Mouse (Mus musculus) monocyte, adult 2 months (primary cell): ENCODE results near the gene Gucd1.
"Not testable (repeated sequence)": the region's sequence is repeated elsewhere in the genome, so short reads cannot be mapped to it uniquely, and the experiment has no call there.

Source experiments
- DNase-seq, 2 experiments: peaks; one replicate each; pipeline ENCODE4 v3.0.0; 2022; ENCODE audit warnings: low spot score in 2 of 2, low read depth in 1 of 2

Gucd1 gene

DNA sequence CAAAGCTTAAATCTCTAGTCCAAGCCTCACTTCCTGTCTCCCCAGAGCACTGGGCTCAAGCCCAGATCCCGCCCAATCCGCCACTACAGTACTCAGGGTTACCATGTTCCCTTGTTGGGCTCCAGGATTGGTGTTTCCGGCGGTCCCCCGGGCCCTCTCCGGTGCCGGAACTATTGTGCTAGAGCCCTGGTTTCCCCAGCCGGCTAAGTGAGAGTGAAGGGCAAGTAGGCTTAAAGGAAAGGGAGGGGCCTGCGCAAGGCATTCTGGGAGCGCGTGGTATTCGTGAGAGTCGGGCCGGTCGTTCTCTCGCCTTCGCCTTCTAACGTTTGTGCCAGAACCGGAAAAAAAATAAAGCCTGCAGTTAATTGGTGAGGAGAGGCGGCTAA, at the start of gene Gucd1:
Gene Gucd1, minus strand, starts transcription at position 215 of the 386 bp plus-strand sequence.
- peak; percentile 95 to 98 for DNase-seq

DNA sequence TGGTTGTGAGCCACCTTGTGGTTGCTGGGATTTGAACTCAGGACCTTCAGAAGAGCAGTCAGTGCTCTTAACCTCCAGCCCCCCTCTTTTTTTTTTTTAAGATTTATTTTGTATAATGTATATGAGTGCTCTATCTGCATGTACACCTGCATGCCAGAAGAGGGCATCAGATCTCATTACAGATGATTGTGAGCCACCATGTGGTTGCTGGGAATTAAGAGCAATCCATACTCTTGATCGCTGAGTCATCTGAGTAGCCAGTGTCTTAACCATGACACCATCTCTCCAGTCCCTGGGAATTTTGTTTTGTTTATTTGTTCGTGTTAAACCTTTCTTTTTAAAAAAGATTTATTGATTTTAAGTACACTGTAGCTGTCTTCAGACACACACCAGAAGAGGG, 49.0 kb upstream of the Gucd1 start:
- DNase-seq = not testable (repeated sequence)

DNA sequence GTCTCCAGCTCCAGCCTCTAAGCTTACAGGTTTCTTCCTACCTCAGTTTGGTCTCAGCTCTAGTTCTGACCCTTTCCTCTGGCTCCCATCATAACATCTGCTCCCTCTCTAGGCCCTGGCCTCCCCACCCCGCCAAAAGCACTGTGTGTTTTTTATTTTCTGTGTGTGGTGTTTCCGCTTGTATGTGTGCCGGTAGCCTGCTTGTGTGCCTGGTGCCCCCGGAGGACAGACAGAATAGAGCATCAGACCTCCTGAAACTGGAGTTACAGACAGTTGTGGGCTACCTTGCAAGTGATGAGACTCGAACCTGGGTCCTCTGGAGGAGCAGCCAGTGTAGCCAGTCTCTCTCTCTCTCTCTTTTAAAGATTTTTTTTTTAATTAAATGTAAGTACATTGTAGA, 48.5 kb upstream of the Gucd1 start:
- DNase-seq = no peak

DNA sequence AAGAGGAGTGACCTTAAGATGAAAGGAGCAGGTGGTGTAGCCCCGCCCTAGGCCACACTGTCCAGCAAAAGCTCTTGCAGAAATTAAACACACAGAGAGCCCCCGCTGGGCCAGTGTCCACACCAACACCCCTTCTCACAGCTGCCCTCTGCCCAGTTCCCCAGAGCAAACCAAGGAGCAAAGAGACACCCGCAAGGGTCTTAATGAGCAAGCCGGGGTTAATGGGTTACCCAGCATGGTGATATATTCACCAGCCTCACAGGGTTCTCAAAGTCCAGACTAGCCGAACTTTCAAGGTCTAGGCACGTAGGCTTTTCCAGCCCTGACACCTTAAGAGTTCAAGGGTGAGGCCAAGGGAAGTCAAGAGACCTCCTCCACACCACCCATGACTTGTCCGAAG, 48.1 kb upstream of the Gucd1 start:
- no peak for DNase-seq

DNA sequence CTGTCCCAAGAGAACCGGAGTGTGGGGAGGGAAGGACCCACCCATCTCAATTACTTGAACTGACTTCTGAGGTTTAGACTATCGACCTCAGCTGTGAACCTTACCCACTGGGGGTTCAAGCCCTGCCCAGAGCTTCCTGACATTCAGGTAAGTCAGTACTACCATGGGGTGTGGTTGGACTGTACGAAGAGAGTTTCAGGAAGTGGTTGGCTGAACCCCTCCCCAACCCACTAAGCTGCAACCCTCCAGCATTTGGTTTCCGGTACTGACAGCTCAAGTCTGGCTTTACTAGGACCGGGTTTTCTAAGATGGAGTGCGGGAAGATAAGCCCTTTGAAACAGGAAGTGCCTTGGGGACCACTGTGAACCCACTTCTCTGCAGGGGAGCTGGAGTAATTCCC, 47.7 kb upstream of the Gucd1 start:
- no peak for DNase-seq

DNA sequence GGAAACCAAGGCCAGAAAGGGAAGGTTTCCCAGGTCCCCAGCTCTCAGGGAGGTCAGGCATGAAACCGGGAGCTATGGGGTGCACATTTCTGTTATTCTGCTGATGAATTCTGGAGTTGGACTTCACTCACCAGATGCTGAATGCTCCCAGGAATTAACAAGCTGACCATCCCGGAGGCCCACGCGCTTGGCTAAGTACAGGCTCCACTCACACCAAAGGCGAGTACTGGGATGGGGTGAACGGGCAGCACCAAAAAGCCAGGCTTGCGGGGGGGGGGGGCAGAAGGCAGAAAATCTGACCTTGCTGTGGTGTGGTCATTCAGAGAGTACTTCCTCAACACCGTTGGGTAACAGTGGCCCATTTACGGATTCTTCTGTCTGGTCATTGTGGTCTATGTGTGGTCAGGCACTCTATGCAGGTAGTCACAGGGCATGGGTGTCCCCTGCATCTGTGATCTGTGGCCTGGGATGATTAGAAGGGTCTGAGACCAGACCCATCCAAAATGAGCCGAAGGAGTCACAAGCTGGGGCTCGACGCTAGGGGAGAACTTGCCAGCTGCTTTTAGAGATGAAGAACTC, 47.0 kb upstream of the Gucd1 start:
- no peak for DNase-seq

DNA sequence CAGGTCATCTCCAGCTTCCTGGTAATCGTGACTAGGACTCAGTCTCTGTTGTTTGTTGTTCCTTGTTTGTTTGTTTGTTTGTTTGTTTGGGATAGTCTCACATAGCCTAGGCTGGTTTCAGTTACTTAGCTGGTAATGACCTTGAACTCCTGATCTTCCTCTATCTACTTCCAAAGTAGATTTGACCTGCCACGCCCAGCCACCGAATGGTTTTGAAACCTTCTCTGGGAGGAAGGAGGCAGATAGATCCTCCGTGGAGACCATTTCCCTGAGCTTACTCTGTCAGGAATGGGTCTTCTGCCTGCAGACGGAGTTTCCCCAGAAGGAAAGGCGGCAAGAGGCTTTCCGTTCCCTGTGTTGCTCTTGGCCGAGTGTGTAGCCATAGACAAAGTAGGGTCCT, 44.8 kb upstream of the Gucd1 start:
- no peak for DNase-seq

DNA sequence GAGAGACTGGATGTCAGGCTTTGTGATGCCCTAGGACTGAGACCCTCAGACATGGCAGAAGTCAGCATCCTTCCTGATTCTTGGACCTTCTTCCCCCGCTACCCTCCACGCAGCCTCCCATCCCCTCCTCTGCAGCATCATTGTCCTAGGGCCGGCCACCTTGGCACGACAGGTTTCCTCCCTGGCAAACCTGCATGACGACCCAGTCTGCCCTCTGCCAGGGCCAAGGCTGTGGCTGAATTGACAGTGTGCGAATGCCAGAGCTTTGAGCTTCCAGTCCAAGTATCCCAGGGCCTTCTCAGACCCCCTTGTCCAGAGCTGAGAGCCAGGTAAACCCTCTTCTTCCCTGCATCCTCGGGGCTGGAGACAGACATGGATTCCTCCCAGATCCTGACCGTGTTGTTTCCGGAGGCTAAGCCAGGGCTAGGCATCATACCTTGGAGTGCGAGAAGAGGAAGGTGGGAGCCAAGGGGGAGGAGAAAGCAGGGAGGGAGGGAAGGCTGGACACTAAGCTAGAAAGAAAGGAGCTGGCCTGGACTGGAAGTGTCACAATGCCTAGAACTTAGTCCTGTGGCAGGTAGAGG, 43.4 kb upstream of the Gucd1 start, which contains the start of gene Ggt1:
Gene Ggt1, plus strand, starts transcription at position 534 of the 584 bp plus-strand sequence.
- no peak for DNase-seq

DNA sequence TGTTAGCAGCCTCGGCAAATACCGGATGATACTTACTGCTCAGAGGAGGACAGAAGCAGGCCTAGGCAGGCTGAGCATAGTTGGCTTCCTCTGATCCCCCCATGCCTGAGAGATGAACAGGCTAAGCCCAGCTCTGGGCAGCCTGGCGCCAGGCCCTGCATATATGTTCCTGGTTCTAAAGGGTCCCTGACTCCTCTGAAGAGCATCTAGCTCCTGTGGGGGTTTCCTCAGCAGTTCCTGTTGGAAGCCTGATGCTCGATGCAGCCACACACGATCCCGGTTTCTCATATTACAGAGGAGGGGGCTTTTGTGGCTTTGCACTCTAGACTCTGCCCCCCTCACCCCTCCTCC, 42.8 kb upstream of the Gucd1 start:
- no peak for DNase-seq

DNA sequence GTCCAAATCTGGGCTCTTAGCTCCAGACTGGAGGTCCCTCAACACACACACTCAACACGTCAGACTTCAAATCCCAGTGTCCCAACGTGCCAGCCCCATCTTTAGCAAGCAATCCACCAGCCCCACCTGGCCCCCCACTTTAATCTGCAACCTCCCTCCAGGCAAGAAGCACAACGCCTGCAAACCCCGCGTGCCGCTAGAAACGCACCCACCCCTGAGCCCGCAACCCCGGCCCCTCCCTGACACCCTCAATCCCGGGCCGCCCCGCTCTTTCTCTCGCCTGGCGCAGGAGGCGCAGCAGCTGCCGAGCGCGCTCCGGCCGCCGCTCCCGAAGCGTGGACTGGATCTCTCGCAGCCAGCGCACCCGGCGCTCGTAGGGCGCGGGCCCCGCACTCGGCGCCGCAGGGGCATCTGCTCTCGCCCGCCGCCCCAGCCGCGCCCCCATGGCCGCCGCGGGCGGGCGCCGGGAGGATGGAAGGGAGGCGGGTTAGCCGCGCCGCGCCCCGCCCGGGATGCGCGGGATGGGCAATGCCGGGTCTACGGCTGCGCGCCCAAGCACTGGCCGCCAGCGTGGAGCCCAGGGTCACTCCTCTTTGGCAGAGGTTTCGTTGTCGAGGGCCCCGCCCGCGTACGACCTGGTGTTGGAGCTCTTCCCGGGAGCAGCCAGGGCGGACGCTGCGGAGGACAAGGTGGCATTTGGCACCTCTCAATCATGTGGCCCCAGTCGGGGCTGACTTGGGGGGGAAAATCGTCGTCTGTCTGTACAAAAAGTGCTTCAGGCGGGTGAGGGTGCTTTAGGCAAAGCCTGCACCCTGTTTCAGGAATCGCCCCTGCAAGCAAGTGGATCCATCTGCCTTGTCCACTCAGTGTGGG, 42.1 kb upstream of the Gucd1 start, which contains the start of gene Lrrc75b:
Gene Lrrc75b, minus strand, starts transcription at position 655 of the 873 bp plus-strand sequence.
- no peak for DNase-seq

DNA sequence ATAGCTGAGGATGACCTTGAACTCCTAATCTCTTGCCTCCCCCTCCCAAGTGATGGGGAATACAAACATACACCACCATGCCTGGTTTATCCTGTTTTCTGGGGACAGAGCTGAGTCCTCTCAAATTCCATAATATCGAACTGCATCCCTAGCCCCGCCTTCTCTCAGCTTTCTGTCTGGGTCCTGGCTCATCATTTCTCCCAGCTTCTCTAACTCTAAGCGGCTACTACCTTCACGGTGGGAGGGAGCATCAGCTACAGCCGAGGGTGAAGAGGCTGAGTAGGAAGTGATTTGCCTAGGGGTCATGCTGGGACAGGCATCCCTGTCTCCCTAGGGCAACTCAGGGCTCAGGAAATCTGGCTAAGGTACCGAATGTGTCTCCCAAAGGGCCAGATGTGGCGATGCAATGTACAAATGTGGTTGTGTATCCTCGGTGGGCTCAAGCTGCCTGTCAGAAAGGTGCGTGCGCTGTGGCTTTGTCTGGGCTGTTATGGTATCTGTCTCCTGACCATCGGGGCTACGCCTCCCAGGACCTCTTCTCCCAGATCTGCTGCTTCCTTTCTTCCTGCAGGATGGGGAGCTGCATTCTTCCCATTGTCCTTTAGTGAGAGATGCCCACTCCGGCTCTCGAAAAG, 41.4 kb upstream of the Gucd1 start:
- no peak for DNase-seq

DNA sequence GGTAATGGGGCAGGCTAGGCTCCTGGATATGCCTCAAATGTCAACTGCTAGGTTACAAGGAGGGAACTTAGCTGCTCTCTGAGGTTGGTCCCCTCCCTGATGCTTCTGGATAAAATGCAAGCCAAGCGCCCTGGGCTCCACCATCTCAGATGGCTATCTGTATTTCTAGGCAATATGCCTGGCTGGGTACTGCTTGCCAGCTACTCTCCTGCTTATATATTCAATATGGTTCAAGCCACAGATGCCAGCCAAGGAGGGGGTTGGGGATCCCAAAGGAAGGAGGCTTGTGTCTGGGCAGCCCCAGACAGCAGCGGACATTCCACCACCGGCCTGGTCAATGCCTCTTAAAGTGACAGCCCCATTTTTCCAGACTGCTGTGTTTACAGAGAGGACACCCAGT, 40.7 kb upstream of the Gucd1 start:
- DNase-seq = no peak

DNA sequence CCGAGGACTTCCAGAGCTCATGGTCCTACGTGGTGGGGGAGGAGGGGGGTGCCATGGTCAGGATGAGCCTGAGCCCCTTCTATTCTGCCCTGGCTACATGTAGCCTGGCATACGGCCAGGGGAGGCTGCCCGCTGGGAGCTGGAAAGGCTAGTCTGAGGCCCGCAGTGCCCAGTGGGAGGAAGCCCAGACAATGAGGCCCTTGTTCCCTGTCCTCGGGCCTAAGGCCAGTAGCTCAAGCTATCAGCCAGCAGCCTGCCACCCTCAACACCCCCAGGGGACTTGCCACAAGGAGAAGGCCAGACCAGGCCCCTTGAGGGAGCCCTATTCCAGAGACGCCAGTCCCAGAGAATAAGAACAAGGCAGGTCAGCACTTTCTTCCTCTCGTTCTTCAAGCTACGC, 38.3 kb upstream of the Gucd1 start:
- no peak for DNase-seq

DNA sequence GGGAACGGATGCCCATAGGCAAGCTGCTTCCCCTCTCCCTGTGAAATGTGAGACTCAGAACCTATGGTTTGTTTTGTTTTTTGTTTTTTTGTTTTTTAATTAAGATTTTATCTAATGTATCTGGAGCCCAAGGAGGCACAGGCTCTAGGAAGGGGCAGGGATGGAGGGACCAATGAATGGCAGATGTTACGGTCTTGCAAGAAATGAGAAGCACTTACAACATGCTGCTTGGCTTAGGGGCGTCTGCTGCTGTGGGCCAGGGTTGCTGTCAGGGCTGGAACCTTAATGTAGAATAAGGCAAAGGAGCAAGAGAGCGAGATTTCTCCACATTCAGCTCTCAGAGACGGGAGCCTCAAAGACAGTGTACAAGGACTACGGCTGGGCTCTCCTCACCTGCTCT, 37.8 kb upstream of the Gucd1 start:
- no peak for DNase-seq

DNA sequence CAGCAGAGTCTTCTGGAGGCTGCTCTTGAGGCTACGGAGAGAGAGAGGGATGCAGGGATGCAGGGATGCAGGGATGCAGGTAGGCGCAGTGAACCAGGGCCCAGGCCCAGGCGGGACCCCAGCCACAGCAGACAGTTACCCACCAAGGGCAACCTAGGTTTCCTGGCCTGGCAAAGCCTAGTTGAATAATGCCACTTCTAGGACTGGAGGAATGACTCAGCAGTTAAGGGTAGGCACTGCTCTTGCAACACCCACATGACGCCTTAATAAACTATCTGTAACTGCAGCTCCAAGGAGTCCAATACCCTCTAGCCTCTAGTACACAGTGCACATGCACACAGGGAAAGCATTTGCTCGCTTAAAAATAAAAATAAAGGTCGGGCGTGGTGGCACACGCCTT, 36.3 kb upstream of the Gucd1 start:
- no peak for DNase-seq

DNA sequence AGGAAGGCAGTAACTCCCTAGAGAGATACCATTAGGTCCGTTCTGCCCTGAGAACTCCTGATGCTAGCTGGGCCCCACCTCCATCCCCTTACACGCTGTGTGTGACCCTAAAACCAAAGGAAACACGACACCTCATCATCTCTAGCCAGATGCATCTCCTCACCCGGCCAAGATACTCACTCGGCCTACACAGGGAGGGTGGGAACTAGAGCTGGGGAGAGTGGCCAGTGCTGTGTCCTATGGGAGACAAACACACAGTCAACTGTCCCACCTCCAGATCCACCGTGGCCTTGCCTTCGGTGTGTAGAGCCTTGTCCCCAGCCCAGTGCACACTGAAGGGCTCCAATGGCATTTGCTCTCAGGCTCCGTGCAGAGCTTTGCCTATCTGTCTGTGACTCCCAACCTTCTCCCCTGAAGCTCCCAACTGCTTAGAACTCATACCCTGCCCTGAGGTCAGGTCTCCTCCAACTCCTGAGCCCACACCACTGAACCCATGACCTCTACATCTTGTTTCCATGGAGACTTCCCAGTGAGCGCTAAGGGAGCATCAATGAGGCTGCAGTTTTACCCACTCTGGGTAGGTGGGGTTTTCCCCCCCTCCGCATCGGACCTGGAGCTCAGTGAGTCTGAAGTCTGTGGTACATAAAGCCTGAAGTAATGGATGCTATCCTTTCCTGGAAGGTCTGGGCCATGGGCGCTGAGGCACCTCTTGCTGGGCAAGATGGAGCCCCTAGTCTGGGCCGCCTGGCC, 35.1 kb upstream of the Gucd1 start:
- no peak for DNase-seq

DNA sequence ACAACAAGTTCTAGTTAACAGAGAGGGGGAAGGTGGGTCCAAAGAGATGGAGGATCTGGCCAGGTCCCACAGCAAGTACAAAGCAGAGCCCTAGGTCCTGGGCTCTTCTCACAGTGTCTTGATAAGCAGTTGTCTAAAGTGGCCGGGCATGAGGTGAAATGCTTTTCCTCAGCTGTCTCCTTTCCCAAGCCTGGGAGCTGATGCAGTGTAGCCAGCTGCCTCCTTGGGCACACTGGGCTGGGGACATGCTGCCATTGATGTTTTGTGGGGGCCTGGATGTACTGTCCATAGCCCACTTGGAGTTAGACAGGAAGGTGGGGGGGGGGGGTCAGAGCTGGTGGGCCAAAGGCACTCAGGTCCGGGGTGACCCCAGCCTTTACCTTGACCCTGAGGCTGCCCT, 34.3 kb upstream of the Gucd1 start:
- DNase-seq = no peak

DNA sequence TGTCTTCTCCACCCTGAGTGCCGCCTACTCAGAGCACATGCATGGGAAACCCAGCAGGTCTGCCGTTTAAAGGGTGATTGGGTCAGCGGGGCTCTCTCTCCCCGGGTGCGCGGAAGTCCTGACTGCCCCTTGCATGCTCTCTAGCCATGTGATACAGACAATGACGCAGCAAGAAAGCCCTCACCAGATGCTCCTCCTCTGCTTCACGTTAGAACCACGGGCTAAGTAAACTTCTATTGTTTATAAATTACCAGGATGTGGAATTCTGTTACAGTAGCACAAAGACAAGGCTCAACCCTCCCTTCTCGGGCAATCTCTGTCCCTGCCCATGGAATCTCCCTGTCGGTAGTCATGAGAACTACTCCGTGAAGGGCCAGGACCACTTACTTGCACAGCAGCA, 33.4 kb upstream of the Gucd1 start:
- DNase-seq = no peak

DNA sequence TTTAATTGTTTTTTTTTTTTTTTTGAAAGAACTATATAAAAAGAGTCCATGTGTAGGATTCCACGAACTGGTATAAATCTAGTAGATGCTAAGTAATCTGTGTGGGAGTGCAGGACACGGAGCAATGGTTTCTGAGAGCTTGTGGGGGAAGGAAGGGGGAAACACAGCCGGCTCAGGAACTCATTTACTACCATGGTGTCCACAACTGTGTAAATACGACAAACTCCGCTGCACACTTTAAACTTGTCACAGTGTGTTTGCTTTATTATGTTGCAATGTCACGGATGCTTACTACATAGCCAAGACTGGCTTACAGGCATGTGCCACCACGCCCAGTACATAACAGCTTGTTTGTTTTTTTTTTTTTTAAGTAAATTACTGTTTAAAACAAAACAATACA, 32.1 kb upstream of the Gucd1 start:
- no peak for DNase-seq

DNA sequence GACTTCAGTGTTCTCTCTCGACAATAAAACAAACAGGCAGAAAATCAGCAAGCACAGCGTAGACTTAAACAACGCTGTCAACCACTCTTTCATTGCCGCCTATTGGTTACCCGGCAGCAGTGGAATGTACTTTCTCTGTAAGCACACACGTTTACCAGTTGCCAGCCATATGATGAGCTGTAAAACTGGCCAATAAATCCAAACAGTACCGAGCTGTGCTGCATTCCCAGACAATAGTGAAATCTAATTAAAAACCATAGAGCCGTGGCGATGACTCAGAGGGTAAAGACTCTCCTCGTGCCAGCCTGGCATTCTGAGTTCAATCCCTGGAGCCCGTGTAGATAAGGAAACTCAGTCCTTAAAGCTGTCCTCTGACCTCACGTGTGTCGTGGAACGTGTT, 30.7 kb upstream of the Gucd1 start:
- DNase-seq = no peak

DNA sequence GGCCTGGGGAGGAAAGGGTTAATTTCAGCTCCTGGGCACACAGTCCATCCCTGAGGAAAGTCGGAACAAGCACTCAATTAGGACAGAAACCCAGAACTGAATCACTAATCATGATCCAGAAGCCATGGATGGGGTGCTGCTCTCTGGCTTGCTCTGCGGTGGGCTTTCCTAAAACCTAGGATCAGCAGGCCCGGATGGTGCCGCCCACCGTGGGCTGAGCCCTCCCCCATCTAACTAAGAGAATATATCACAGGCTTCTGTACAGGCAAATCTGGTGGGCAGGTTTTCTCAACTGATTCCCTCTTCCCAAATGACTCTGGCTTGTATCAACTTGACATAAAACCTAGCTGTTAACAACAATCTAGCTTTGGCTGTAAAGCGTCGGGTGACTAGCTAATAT, 30.1 kb upstream of the Gucd1 start:
- DNase-seq = no peak
